Mouse (Mus musculus): ENCODE results near the gene Spef1. TPM values are rescaled to one million over a fixed set of nuclear protein-coding genes. Genes with fewer than 3 reads are reported as not detected.

Spef1 gene
- polyA plus RNA-seq, 1 experiment from 2014 or later: 9.2 TPM

GRCm38 (mm10) chr2:131139886-131140532 lies 47.1 kb downstream of the Spef1 start:
- peaks cover 53% of the 10 kb centered on the region for H3K36me3 ChIP-seq (ENCODE audit: control insufficient read depth, insufficient read depth, low read length)
- no peak overlapping the region for H3K4me2 ChIP-seq (replicated peaks; ENCODE audit: low read depth, low read length)
- no peak overlapping the region for H3K4me3 ChIP-seq (ENCODE audit: low read depth, low read length)
- WGBS: 35% methylated on average over 5 of the region's 5 CpGs
- H3K4me1 ChIP-seq (ENCODE audit: control insufficient read depth, insufficient read depth, low read length): no peaks in the 10 kb centered on the region
- ATAC-seq (ENCODE audit: insufficient number of reproducible peaks, insufficient read depth, low FRiP score, low read depth): no peak
- H3K9ac ChIP-seq (replicated peaks; ENCODE audit: low read depth, low read length): no peak overlapping the region
- H3K27ac ChIP-seq (ENCODE audit: low read length): peak overlapping the region; percentile 23; the same call in 1 of the 2 replicates
- no peaks in the 10 kb centered on the region for H3K9me3 ChIP-seq (ENCODE audit: control insufficient read depth, low read depth, low read length)
- no peaks in the 10 kb centered on the region for H3K27me3 ChIP-seq (ENCODE audit: control insufficient read depth, insufficient read depth, low read length)

GRCm38 (mm10) chr2:131139287-131139686 lies 47.8 kb downstream of the Spef1 start:
- no peaks in the 10 kb centered on the region for H3K27me3 ChIP-seq (ENCODE audit: control insufficient read depth, insufficient read depth, low read length)
- no peak overlapping the region for H3K4me2 ChIP-seq (replicated peaks; ENCODE audit: low read depth, low read length)
- no peaks in the 10 kb centered on the region for H3K9me3 ChIP-seq (ENCODE audit: control insufficient read depth, low read depth, low read length)
- ATAC-seq (ENCODE audit: insufficient number of reproducible peaks, insufficient read depth, low FRiP score, low read depth): no peak
- H3K9ac ChIP-seq (replicated peaks; ENCODE audit: low read depth, low read length): no peak overlapping the region
- H3K4me3 ChIP-seq (ENCODE audit: low read depth, low read length): no peak overlapping the region
- no peak overlapping the region for H3K27ac ChIP-seq (ENCODE audit: low read length)
- peaks cover 53% of the 10 kb centered on the region for H3K36me3 ChIP-seq (ENCODE audit: control insufficient read depth, insufficient read depth, low read length)
- WGBS: 83% methylated on average over 5 of the region's 5 CpGs
- H3K4me1 ChIP-seq (ENCODE audit: control insufficient read depth, insufficient read depth, low read length): no peaks in the 10 kb centered on the region

DNA sequence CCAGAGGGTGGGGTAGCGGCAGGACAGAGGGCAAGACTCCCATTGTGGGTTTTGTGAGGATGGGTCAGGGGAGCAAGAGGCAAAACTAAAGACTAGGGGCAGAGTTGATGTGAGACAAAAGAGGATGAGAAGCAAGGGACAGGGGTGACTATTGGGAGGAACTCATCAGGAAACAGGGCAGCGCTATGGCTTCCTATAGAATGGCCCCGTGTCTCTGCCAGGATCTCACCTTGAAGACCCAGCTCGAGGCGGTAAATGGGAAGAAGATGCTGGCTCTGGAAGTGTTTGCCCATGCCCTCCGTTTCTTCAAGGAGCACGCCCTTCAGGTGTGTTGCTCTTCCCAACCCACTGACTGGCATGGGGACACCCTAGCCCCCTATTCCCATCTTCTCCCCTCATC lies 48.3 kb downstream of the Spef1 start:
- H3K4me3 ChIP-seq (ENCODE audit: low read depth, low read length): no peak overlapping the region
- no peaks in the 10 kb centered on the region for H3K27me3 ChIP-seq (ENCODE audit: control insufficient read depth, insufficient read depth, low read length)
- H3K9me3 ChIP-seq (ENCODE audit: control insufficient read depth, low read depth, low read length): no peaks in the 10 kb centered on the region
- no peak for ATAC-seq (ENCODE audit: insufficient number of reproducible peaks, insufficient read depth, low FRiP score, low read depth)
- H3K27ac ChIP-seq (ENCODE audit: low read length): no peak overlapping the region
- peaks cover 53% of the 10 kb centered on the region for H3K36me3 ChIP-seq (ENCODE audit: control insufficient read depth, insufficient read depth, low read length)
- H3K4me2 ChIP-seq (replicated peaks; ENCODE audit: low read depth, low read length): no peak overlapping the region
- no peak overlapping the region for H3K9ac ChIP-seq (replicated peaks; ENCODE audit: low read depth, low read length)
- no peaks in the 10 kb centered on the region for H3K4me1 ChIP-seq (ENCODE audit: control insufficient read depth, insufficient read depth, low read length)
- 88% methylated on average over 7 of the region's 7 CpGs for WGBS

GRCm38 (mm10) chr2:131138296-131138695 lies 48.8 kb downstream of the Spef1 start:
- Histone ChIP-seq H3K4me1 (ENCODE audit: control insufficient read depth, insufficient read depth, low read length) (no peaks in the 10 kb centered on the region), H3K9ac (replicated peaks; ENCODE audit: low read depth, low read length) (no peak overlapping the region), H3K27me3 (ENCODE audit: control insufficient read depth, insufficient read depth, low read length) (no peaks in the 10 kb centered on the region), H3K9me3 (ENCODE audit: control insufficient read depth, low read depth, low read length) (no peaks in the 10 kb centered on the region), H3K4me3 (ENCODE audit: low read depth, low read length) (no peak overlapping the region), H3K27ac (ENCODE audit: low read length) (no peak overlapping the region), H3K36me3 (ENCODE audit: control insufficient read depth, insufficient read depth, low read length) (peaks cover 50% of the 10 kb centered on the region), H3K4me2 (replicated peaks; ENCODE audit: low read depth, low read length) (no peak overlapping the region)
- ATAC-seq (ENCODE audit: insufficient number of reproducible peaks, insufficient read depth, low FRiP score, low read depth): no peak
- 73% methylated on average over 4 of the region's 4 CpGs for WGBS

DNA sequence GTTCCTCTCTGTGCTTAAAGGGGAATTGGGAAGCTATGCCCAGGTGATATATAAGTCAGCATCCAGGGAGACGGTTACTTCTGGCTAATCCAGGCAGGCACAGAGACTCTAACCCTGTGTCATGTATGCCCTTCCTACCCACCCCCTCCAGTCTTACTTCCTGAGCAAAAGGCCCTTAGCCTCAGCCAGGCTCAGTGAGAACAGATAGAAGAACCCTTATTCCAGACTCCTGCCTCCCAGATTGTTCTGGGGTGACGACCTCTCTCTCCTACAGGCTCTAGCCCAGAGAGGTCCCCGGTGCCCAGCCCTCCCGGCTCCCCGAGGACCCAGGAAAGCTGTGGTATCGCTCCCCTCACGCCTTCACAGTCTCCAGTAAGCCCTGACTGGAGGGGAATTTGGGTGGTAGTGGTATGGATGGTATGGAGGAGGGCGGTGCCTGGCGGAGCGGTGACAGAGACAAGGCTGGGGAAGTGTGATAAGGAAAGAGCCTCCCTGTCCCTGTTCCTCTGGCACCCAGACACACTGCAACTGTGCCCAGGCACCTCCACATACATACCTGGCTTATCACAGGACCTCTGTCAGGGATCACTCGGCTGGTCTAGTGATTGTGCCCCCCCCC lies 51.5 kb downstream of the Spef1 start:
- no peaks in the 10 kb centered on the region for H3K9me3 ChIP-seq (ENCODE audit: control insufficient read depth, low read depth, low read length)
- H3K27ac ChIP-seq (ENCODE audit: low read length): no peak overlapping the region
- WGBS: 56% methylated on average over 11 of the region's 11 CpGs
- no peaks in the 10 kb centered on the region for H3K4me1 ChIP-seq (ENCODE audit: control insufficient read depth, insufficient read depth, low read length)
- no peak overlapping the region for H3K9ac ChIP-seq (replicated peaks; ENCODE audit: low read depth, low read length)
- no peaks in the 10 kb centered on the region for H3K27me3 ChIP-seq (ENCODE audit: control insufficient read depth, insufficient read depth, low read length)
- no peak overlapping the region for H3K4me2 ChIP-seq (replicated peaks; ENCODE audit: low read depth, low read length)
- H3K36me3 ChIP-seq (ENCODE audit: control insufficient read depth, insufficient read depth, low read length): peaks cover 46% of the 10 kb centered on the region
- ATAC-seq (ENCODE audit: insufficient number of reproducible peaks, insufficient read depth, low FRiP score, low read depth): peak; percentile 81; the same call in 1 of the 2 replicates
- no peak overlapping the region for H3K4me3 ChIP-seq (ENCODE audit: low read depth, low read length)

GRCm38 (mm10) chr2:131134826-131135400 lies 52.2 kb downstream of the Spef1 start:
- Histone ChIP-seq H3K4me1 (ENCODE audit: control insufficient read depth, insufficient read depth, low read length) (no peaks in the 10 kb centered on the region), H3K27me3 (ENCODE audit: control insufficient read depth, insufficient read depth, low read length) (no peaks in the 10 kb centered on the region), H3K9me3 (ENCODE audit: control insufficient read depth, low read depth, low read length) (no peaks in the 10 kb centered on the region), H3K27ac (ENCODE audit: low read length) (peak overlapping the region; percentile 7; the same call in 1 of the 2 replicates), H3K4me2 (replicated peaks; ENCODE audit: low read depth, low read length) (no peak overlapping the region), H3K4me3 (ENCODE audit: low read depth, low read length) (no peak overlapping the region), H3K36me3 (ENCODE audit: control insufficient read depth, insufficient read depth, low read length) (peaks cover 44% of the 10 kb centered on the region), H3K9ac (replicated peaks; ENCODE audit: low read depth, low read length) (no peak overlapping the region)
- WGBS: 79% methylated on average over 8 of the region's 8 CpGs
- ATAC-seq (ENCODE audit: insufficient number of reproducible peaks, insufficient read depth, low FRiP score, low read depth): 0 out of 2 replicates have a peak, but pooled peaks have one; percentile 24

DNA sequence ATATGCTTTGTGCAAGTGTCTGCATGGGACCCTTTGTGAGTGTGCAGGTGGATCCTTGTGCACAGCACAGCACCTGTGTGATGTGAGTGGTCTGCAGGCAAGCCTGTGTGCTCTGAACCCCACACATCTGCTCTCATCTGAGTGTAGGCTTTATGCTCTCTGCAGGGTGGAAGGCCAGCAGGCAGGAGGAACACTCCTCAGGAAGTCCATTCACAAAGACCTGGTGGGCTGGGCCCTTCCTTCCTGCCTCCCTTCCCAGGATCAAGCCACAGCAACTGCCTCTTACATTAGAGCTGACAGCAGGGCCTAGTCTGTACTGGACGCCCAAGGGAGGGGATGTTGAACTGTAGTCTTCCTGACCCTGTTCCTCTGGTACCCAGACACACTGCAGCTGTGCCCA lies 52.7 kb downstream of the Spef1 start:
- Histone ChIP-seq H3K4me3 (ENCODE audit: low read depth, low read length) (no peak overlapping the region), H3K9ac (replicated peaks; ENCODE audit: low read depth, low read length) (no peak overlapping the region), H3K27ac (ENCODE audit: low read length) (peak overlapping the region; percentile 28; the same call in 1 of the 2 replicates), H3K9me3 (ENCODE audit: control insufficient read depth, low read depth, low read length) (no peaks in the 10 kb centered on the region), H3K36me3 (ENCODE audit: control insufficient read depth, insufficient read depth, low read length) (peaks cover 43% of the 10 kb centered on the region), H3K4me2 (replicated peaks; ENCODE audit: low read depth, low read length) (no peak overlapping the region), H3K4me1 (ENCODE audit: control insufficient read depth, insufficient read depth, low read length) (peaks cover 2% of the 10 kb centered on the region; the same call in 1 of the 2 replicates), H3K27me3 (ENCODE audit: control insufficient read depth, insufficient read depth, low read length) (no peaks in the 10 kb centered on the region)
- no peak for ATAC-seq (ENCODE audit: insufficient number of reproducible peaks, insufficient read depth, low FRiP score, low read depth)
- 60% methylated on average over 1 of the region's 1 CpGs for WGBS

- Histone ChIP-seq H3K4me2 (replicated peaks; ENCODE audit: low read depth, low read length) (no peak within 1 kb of the TSS), H3K4me3 (ENCODE audit: low read depth, low read length) (no peak within 1 kb of the TSS), H3K27ac (ENCODE audit: low read length) (peak within 1 kb of the TSS; percentile 28; the same call in 1 of the 2 replicates), H3K4me1 (ENCODE audit: control insufficient read depth, insufficient read depth, low read length) (peaks cover 14% of the 10 kb centered on the region), H3K9ac (replicated peaks; ENCODE audit: low read depth, low read length) (no peak within 1 kb of the TSS), H3K9me3 (ENCODE audit: control insufficient read depth, low read depth, low read length) (no peaks in the 10 kb centered on the region), H3K36me3 (ENCODE audit: control insufficient read depth, insufficient read depth, low read length) (peaks cover 29% of the 10 kb centered on the region), H3K27me3 (ENCODE audit: control insufficient read depth, insufficient read depth, low read length) (no peaks in the 10 kb centered on the region)
- ATAC-seq (ENCODE audit: insufficient number of reproducible peaks, insufficient read depth, low FRiP score, low read depth): no peak
- 79% methylated on average over 9 of the region's 9 CpGs for WGBS
Measured at GRCm38 (mm10) chr2:131132930-131133547, 54.0 kb downstream of the Spef1 start, which contains the start of gene Gm11037. TSS of gene Gm11037 (plus strand) at chr2:131133497.
